Mouse (Mus musculus): ENCODE data around the gene Sdcbp2. TPM values are rescaled to one million over a fixed set of nuclear protein-coding genes. Genes with fewer than 3 reads are reported as not detected.

Gene Sdcbp2
- polyA plus RNA-seq, 1 experiment from 2014 or later: 1.2 TPM

- Histone ChIP-seq H3K4me2 (no peak overlapping the region), H3K27ac (replicated peaks) (peak overlapping the region; percentile 94; the same call in 1 of the 2 replicates), H3K4me3 (replicated peaks) (no peak overlapping the region), H3K9ac (replicated peaks) (no peak overlapping the region), H3K4me1 (peaks cover 15% of the 10 kb centered on the region), H3K9me3 (replicated peaks) (no peaks in the 10 kb centered on the region), H3K27me3 (replicated peaks) (no peaks in the 10 kb centered on the region), H3K36me3 (no peaks in the 10 kb centered on the region)
- ATAC-seq (ENCODE audit: low FRiP score): no peak
- WGBS: 60% methylated on average over 5 of the region's 5 CpGs
Observed at GRCm38 (mm10) chr2:151574607-151575006, 2.2 kb downstream of the Sdcbp2 start.

GRCm38 (mm10) chr2:151575119-151575698 is 2.8 kb downstream of the Sdcbp2 start:
- ATAC-seq (ENCODE audit: low FRiP score): peak; percentile 1
- Histone ChIP-seq H3K4me1 (peaks cover 15% of the 10 kb centered on the region), H3K9ac (replicated peaks) (peak overlapping the region; percentile 65), H3K36me3 (no peaks in the 10 kb centered on the region), H3K4me2 (peak overlapping the region; percentile 89), H3K27me3 (replicated peaks) (no peaks in the 10 kb centered on the region), H3K9me3 (replicated peaks) (no peaks in the 10 kb centered on the region), H3K4me3 (replicated peaks) (peak overlapping the region; percentile 52), H3K27ac (replicated peaks) (peak overlapping the region; percentile 94)
- 22% methylated on average over 7 of the region's 7 CpGs for WGBS

- H3K27ac ChIP-seq (replicated peaks): peak overlapping the region; percentile 94
- peak overlapping the region; percentile 65 for H3K9ac ChIP-seq (replicated peaks)
- H3K27me3 ChIP-seq (replicated peaks): no peaks in the 10 kb centered on the region
- H3K9me3 ChIP-seq (replicated peaks): no peaks in the 10 kb centered on the region
- peaks cover 15% of the 10 kb centered on the region for H3K4me1 ChIP-seq
- H3K4me2 ChIP-seq: peak overlapping the region; percentile 89
- no peaks in the 10 kb centered on the region for H3K36me3 ChIP-seq
- ATAC-seq (ENCODE audit: low FRiP score): peak; percentile 96
- under 1% methylated on average over 38 of the region's 38 CpGs for WGBS
- H3K4me3 ChIP-seq (replicated peaks): peak overlapping the region; percentile 52
Observed at GRCm38 (mm10) chr2:151575699-151576389, 3.4 kb downstream of the Sdcbp2 start.

- Histone ChIP-seq H3K9ac (replicated peaks) (no peak overlapping the region), H3K27me3 (replicated peaks) (no peaks in the 10 kb centered on the region), H3K27ac (replicated peaks) (no peak overlapping the region), H3K9me3 (replicated peaks) (no peaks in the 10 kb centered on the region), H3K4me1 (peaks cover 15% of the 10 kb centered on the region), H3K4me2 (no peak overlapping the region), H3K36me3 (no peaks in the 10 kb centered on the region), H3K4me3 (replicated peaks) (no peak overlapping the region)
- 85% methylated on average over 4 of the region's 4 CpGs for WGBS
- no peak for ATAC-seq (ENCODE audit: low FRiP score)
Observed at GRCm38 (mm10) chr2:151579183-151579582, 6.8 kb downstream of the Sdcbp2 start.

GRCm38 (mm10) chr2:151580945-151581344 is 8.5 kb downstream of the Sdcbp2 start:
- Histone ChIP-seq H3K9me3 (replicated peaks) (no peaks in the 10 kb centered on the region), H3K27me3 (replicated peaks) (no peaks in the 10 kb centered on the region), H3K9ac (replicated peaks) (no peak overlapping the region), H3K4me1 (peaks cover 6% of the 10 kb centered on the region), H3K36me3 (no peaks in the 10 kb centered on the region), H3K4me3 (replicated peaks) (no peak overlapping the region), H3K4me2 (no peak overlapping the region), H3K27ac (replicated peaks) (no peak overlapping the region)
- no peak for ATAC-seq (ENCODE audit: low FRiP score)
- 36% methylated on average over 1 of the region's 1 CpGs for WGBS

- Histone ChIP-seq H3K27me3 (replicated peaks) (no peaks in the 10 kb centered on the region), H3K4me2 (no peak overlapping the region), H3K9me3 (replicated peaks) (no peaks in the 10 kb centered on the region), H3K9ac (replicated peaks) (no peak overlapping the region), H3K4me3 (replicated peaks) (no peak overlapping the region), H3K4me1 (no peaks in the 10 kb centered on the region), H3K27ac (replicated peaks) (no peak overlapping the region), H3K36me3 (no peaks in the 10 kb centered on the region)
- no peak for ATAC-seq (ENCODE audit: low FRiP score)
- WGBS: 67% methylated on average over 3 of the region's 3 CpGs
Observed at GRCm38 (mm10) chr2:151585934-151586333, 13.5 kb downstream of the Sdcbp2 start.

GRCm38 (mm10) chr2:151586807-151587206 is 14.4 kb downstream of the Sdcbp2 start:
- ATAC-seq (ENCODE audit: low FRiP score): no peak
- no peak overlapping the region for H3K9ac ChIP-seq (replicated peaks)
- no peak overlapping the region for H3K27ac ChIP-seq (replicated peaks)
- 95% methylated on average over 1 of the region's 1 CpGs for WGBS
- no peak overlapping the region for H3K4me3 ChIP-seq (replicated peaks)
- no peaks in the 10 kb centered on the region for H3K27me3 ChIP-seq (replicated peaks)
- peaks cover 7% of the 10 kb centered on the region for H3K36me3 ChIP-seq
- H3K4me2 ChIP-seq: no peak overlapping the region
- H3K9me3 ChIP-seq (replicated peaks): no peaks in the 10 kb centered on the region
- no peaks in the 10 kb centered on the region for H3K4me1 ChIP-seq

GRCm38 (mm10) chr2:151587306-151587705 is 14.9 kb downstream of the Sdcbp2 start:
- Histone ChIP-seq H3K27ac (replicated peaks) (no peak overlapping the region), H3K27me3 (replicated peaks) (no peaks in the 10 kb centered on the region), H3K4me3 (replicated peaks) (no peak overlapping the region), H3K9ac (replicated peaks) (no peak overlapping the region), H3K36me3 (peaks cover 12% of the 10 kb centered on the region), H3K4me1 (no peaks in the 10 kb centered on the region), H3K9me3 (replicated peaks) (no peaks in the 10 kb centered on the region), H3K4me2 (no peak overlapping the region)
- WGBS: 78% methylated on average over 9 of the region's 9 CpGs
- ATAC-seq (ENCODE audit: low FRiP score): no peak

GRCm38 (mm10) chr2:151598068-151598467 is 25.6 kb downstream of the Sdcbp2 start:
- H3K9ac ChIP-seq (replicated peaks): no peak overlapping the region
- no peak overlapping the region for H3K4me3 ChIP-seq (replicated peaks)
- ATAC-seq (ENCODE audit: low FRiP score): no peak
- H3K9me3 ChIP-seq (replicated peaks): no peaks in the 10 kb centered on the region
- H3K36me3 ChIP-seq: peaks cover 68% of the 10 kb centered on the region
- peaks cover 12% of the 10 kb centered on the region for H3K4me1 ChIP-seq
- 86% methylated on average over 2 of the region's 2 CpGs for WGBS
- no peak overlapping the region for H3K4me2 ChIP-seq
- no peak overlapping the region for H3K27ac ChIP-seq (replicated peaks)
- no peaks in the 10 kb centered on the region for H3K27me3 ChIP-seq (replicated peaks)

GRCm38 (mm10) chr2:151602106-151602505 is 29.7 kb downstream of the Sdcbp2 start:
- Histone ChIP-seq H3K4me1 (peaks cover 42% of the 10 kb centered on the region), H3K4me2 (no peak overlapping the region), H3K36me3 (peaks cover 32% of the 10 kb centered on the region; the same call in 1 of the 2 replicates), H3K27ac (replicated peaks) (no peak overlapping the region), H3K4me3 (replicated peaks) (no peak overlapping the region), H3K9ac (replicated peaks) (no peak overlapping the region), H3K27me3 (replicated peaks) (no peaks in the 10 kb centered on the region), H3K9me3 (replicated peaks) (no peaks in the 10 kb centered on the region)
- ATAC-seq (ENCODE audit: low FRiP score): no peak
- WGBS: 57% methylated on average over 4 of the region's 4 CpGs

GRCm38 (mm10) chr2:151603630-151604029 is 31.2 kb downstream of the Sdcbp2 start:
- Histone ChIP-seq H3K9me3 (replicated peaks) (no peaks in the 10 kb centered on the region), H3K4me1 (peaks cover 42% of the 10 kb centered on the region), H3K36me3 (peaks cover 18% of the 10 kb centered on the region; the same call in 1 of the 2 replicates), H3K27ac (replicated peaks) (peak overlapping the region; percentile 70), H3K9ac (replicated peaks) (no peak overlapping the region), H3K4me3 (replicated peaks) (no peak overlapping the region), H3K4me2 (no peak overlapping the region), H3K27me3 (replicated peaks) (no peaks in the 10 kb centered on the region)
- ATAC-seq (ENCODE audit: low FRiP score): peak; percentile 74
- WGBS: 9% methylated on average over 4 of the region's 4 CpGs

GRCm38 (mm10) chr2:151605437-151605987 is 33.1 kb downstream of the Sdcbp2 start:
- H3K36me3 ChIP-seq: peaks cover 5% of the 10 kb centered on the region; the same call in 1 of the 2 replicates
- no peaks in the 10 kb centered on the region for H3K27me3 ChIP-seq (replicated peaks)
- no peak overlapping the region for H3K4me3 ChIP-seq (replicated peaks)
- peak; percentile 55 for ATAC-seq (ENCODE audit: low FRiP score)
- H3K4me2 ChIP-seq: peak overlapping the region; percentile 19
- no peaks in the 10 kb centered on the region for H3K9me3 ChIP-seq (replicated peaks)
- H3K27ac ChIP-seq (replicated peaks): peak overlapping the region; percentile 70
- H3K9ac ChIP-seq (replicated peaks): no peak overlapping the region
- H3K4me1 ChIP-seq: peaks cover 48% of the 10 kb centered on the region
- WGBS: 51% methylated on average over 11 of the region's 11 CpGs

All from neural tube, embryonic 15.5 days (tissue).